Mouse (Mus musculus): ENCODE measurements around the gene Gm17334. TPM values are rescaled to one million over a fixed set of nuclear protein-coding genes. Genes with fewer than 3 reads are reported as not detected.

The Gm17334 gene
- polyA plus RNA-seq, 1 experiment: not detected

DNA sequence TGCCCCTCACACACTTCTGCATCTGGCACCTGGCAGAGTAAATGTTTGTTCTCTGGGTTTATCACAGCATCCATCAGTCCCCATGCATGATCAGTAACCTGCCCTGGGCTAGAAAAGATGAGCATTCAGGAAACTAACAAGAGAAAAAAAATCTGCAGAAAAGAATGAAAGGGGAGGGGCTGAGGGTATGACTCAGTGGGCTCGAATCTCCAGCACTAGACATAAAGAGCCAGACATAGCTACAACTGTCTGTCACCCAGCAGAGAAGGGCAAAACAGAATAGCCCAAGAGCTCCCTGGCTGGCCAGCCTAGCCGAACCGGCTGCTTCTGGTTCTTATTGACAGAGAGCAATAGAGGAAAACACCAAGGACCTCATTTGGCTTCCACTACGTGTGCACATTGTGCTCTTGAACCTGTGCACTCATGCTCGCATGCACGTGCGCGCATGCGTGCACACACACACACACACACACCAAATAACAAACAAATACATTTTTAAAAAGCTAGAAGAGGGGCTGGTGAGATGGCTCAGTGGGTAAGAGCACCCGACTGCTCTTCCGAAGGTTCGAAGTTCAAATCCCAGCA, 17.9 kb downstream of the Gm17334 start:
- DNase-seq (ENCODE audit: low read depth): no peak
- no peak for TF ChIP-seq POLR2A (IDR thresholded peaks at IDR 0.05; ENCODE audit: borderline replicate concordance, extremely low read depth, insufficient read depth, insufficient read length, poor library complexity, severe bottlenecking)
- no peak for TF ChIP-seq CTCF (IDR thresholded peaks at IDR 0.05; ENCODE audit: borderline replicate concordance, extremely low read depth, insufficient read depth, insufficient read length)

DNA sequence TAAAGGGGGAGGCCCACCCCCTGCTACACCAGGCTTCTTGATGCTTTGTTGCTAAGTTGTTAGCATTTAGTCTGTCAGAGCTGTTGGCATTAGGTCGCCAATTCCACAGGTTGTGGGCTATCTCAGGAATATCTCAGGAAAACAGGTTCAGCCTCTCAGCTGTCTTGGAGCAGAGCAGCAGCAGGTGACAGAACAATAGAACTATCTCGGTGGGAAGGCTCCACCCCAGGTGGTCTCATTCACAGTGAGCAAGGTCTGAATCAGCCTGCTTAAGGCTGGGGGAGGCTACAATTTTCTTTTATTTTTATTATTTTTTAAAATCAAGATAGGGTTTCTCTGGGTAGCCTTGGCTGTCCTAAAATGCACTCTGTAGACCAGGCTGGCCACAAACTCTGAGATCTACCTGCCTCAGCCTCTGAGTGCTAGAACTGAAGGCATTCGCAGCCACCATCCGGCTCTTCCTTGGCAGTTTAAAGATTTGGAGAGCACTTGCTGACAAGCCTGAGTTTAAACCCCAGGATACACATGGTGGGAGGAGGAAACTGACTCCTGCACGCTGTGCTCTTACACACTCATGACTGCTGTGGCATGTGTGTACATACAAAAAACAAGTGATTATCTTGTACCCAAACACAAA, 23.2 kb downstream of the Gm17334 start:
- TF ChIP-seq POLR2A (IDR thresholded peaks at IDR 0.05; ENCODE audit: borderline replicate concordance, extremely low read depth, insufficient read depth, insufficient read length, poor library complexity, severe bottlenecking) (no peak), CTCF (IDR thresholded peaks at IDR 0.05; ENCODE audit: borderline replicate concordance, extremely low read depth, insufficient read depth, insufficient read length) (no peak)
- DNase-seq (ENCODE audit: low read depth): no peak

DNA sequence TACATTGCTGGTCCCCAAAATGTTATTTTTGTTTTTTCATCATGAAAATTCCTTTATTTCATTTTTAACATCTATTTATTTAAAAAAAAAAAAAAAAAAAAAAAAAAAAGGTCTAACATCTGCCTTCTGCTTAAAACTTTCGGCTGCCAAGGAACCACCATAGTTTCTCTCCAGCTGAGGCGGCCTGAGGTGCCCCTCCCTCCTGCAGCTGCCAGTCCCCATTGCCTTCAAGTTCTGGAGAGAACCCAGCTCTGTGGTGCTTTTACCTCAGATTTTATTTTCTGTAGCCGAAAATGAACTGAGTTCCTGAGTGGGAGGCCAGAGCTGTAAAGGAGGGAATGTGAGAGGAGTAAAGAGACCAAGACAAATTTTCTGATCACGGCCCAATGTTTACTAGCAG, 23.7 kb downstream of the Gm17334 start:
- TF ChIP-seq POLR2A (IDR thresholded peaks at IDR 0.05; ENCODE audit: borderline replicate concordance, extremely low read depth, insufficient read depth, insufficient read length, poor library complexity, severe bottlenecking) (no peak), CTCF (IDR thresholded peaks at IDR 0.05; ENCODE audit: borderline replicate concordance, extremely low read depth, insufficient read depth, insufficient read length) (no peak)
- DNase-seq (ENCODE audit: low read depth): no peak

DNA sequence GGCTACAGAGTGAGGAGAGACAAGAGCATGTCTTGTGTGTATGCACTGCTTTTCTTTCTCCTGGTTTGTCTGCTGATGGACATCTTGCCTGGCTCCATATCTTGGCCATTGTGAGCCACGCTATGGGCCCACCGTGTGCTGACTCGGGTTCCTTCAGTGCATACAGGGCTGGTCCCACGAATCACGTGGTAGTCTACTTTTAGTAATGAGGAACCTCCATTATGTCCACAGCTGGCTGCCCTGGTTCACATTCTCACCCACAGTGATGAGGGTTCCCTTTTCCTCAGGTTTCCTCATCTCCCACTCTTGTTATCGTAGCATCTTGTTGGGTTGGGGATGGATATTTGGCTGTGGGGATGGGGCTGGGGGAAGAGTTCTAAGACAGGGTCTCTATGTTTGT, 24.4 kb downstream of the Gm17334 start:
- no peak for TF ChIP-seq POLR2A (IDR thresholded peaks at IDR 0.05; ENCODE audit: borderline replicate concordance, extremely low read depth, insufficient read depth, insufficient read length, poor library complexity, severe bottlenecking)
- TF ChIP-seq CTCF (IDR thresholded peaks at IDR 0.05; ENCODE audit: borderline replicate concordance, extremely low read depth, insufficient read depth, insufficient read length): no peak
- no peak for DNase-seq (ENCODE audit: low read depth)

DNA sequence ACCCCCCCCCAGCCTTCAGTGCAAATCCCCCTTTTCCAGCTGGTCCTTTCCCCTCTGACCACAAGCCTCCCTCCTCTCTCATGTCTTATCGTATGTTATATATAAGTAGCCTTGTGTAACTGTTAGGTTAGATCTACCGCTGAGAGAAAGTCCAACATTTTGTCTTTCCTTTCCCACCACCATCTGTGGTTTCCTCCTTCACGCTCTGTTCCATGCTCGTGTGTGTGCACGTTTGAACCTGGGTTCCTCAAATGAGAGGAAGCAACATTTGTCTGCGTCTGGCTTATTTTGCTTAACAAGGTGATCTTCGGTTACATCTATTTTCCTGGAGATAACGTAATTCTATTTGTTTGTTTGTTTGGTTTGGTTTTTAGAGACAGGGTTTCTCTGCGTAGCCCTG, 25.0 kb downstream of the Gm17334 start:
- no peak for TF ChIP-seq CTCF (IDR thresholded peaks at IDR 0.05; ENCODE audit: borderline replicate concordance, extremely low read depth, insufficient read depth, insufficient read length)

DNA sequence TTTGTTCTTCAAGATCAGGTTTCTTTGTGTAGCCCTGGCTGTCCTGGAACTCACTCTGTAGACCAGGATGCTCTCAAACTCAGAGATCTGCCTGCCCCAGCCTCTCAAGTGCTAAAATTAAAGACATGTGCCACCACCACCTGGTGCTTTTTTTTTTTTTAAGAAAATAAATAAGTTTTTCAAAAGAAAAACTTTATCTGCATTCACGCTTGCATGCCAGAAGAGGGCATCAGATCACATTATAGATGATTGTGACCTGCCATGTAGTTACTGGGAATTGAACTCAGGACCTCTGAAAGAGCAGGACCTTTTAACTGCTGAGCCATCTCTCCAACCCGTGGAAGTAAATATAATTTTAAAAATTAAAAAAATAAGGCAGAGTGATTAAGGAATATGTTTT, 27.7 kb downstream of the Gm17334 start:
- no peak for DNase-seq (ENCODE audit: low read depth)
- TF ChIP-seq CTCF (IDR thresholded peaks at IDR 0.05; ENCODE audit: borderline replicate concordance, extremely low read depth, insufficient read depth, insufficient read length): no peak
- TF ChIP-seq POLR2A (IDR thresholded peaks at IDR 0.05; ENCODE audit: borderline replicate concordance, extremely low read depth, insufficient read depth, insufficient read length, poor library complexity, severe bottlenecking): no peak

More for the DNA sequence above, 25.0 kb downstream of the Gm17334 start:
- no peak for DNase-seq (ENCODE audit: low read depth)

DNA sequence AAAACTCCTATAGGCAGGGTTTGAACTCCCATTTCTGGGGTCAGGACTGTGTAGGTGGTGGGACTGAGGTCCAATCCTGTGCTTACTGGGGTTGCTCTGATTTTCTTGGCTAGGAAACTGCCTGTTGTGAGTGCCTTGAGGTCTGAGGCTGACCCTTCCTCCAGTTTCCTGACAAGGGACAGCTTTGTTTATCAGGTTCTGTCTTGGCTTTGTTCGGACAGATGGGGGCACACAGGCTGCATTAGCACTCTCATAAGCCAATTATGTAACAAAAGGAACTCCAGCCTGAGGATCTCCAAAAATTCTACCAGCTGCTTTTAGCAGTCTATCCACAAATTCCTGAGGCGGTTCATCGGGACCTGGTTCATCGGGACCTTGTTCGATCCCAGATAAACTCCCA, 30.6 kb downstream of the Gm17334 start:
- DNase-seq (ENCODE audit: low read depth): no peak
- TF ChIP-seq POLR2A (IDR thresholded peaks at IDR 0.05; ENCODE audit: borderline replicate concordance, extremely low read depth, insufficient read depth, insufficient read length, poor library complexity, severe bottlenecking) (no peak), CTCF (IDR thresholded peaks at IDR 0.05; ENCODE audit: borderline replicate concordance, extremely low read depth, insufficient read depth, insufficient read length) (no peak; the same call in 1 of the 2 replicates)

DNA sequence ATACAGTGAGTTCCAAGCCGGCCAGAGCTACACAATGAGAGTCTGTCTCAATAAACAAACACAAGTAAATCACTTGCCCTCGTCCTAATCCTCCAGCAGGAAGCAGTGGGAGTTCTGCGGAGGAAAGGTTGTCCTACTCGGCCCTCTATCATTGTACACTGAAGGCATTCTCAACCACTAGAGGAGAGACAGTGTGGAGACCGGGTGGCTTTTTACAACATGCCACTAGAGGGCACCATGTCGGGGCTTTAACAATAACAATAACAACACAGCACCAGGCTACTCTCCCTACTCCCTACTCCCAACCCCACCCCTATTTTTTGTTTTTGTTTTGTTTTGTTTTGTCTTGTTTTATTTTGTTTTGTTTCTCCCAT, 35.4 kb downstream of the Gm17334 start:
- no peak for TF ChIP-seq POLR2A (IDR thresholded peaks at IDR 0.05; ENCODE audit: borderline replicate concordance, extremely low read depth, insufficient read depth, insufficient read length, poor library complexity, severe bottlenecking)
- TF ChIP-seq CTCF (IDR thresholded peaks at IDR 0.05; ENCODE audit: borderline replicate concordance, extremely low read depth, insufficient read depth, insufficient read length): peak; percentile 56; the same call in 1 of the 2 replicates
- peak; percentile 35 for DNase-seq (ENCODE audit: low read depth)

DNA sequence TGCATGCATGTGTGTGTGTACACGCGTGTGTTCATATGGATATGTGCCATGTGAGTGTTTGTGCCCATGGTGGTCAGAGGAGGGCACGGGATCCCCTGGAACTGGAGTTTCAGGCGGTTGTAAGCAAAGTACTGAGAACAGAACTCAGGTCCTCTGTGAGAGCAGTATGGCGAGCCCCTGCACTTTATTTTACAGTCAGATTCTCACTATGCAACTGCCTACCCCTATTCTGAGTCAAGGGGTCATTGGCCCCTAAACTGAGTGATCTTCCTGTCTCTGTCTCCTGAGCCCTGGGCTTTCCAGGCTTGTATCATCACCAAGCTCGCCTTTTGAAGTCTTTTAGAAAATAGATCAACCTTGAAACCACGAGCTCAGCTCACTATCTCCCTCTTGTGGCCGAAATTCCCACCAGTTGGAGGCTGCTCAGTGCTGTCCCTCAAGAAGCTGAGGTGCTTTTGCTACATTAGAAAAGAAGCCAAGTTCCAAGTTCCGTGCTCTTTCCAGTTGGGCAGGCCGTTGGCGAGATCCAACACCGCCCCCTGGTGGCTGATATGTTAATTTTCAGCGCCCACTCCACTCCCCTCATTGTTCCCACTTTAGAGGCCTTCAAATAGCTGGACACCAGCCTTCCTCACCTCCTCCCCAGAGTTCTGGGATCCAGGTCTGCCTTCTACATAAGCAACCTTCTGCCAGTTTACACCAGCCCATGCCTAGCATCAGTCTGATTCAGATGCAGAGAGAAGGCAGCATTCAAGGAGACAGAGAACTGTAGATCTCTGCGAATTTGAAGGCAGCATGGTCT, 36.0 kb downstream of the Gm17334 start:
- no peak for TF ChIP-seq POLR2A (IDR thresholded peaks at IDR 0.05; ENCODE audit: borderline replicate concordance, extremely low read depth, insufficient read depth, insufficient read length, poor library complexity, severe bottlenecking)
- peak; percentile 67 for TF ChIP-seq CTCF (IDR thresholded peaks at IDR 0.05; ENCODE audit: borderline replicate concordance, extremely low read depth, insufficient read depth, insufficient read length)

DNA sequence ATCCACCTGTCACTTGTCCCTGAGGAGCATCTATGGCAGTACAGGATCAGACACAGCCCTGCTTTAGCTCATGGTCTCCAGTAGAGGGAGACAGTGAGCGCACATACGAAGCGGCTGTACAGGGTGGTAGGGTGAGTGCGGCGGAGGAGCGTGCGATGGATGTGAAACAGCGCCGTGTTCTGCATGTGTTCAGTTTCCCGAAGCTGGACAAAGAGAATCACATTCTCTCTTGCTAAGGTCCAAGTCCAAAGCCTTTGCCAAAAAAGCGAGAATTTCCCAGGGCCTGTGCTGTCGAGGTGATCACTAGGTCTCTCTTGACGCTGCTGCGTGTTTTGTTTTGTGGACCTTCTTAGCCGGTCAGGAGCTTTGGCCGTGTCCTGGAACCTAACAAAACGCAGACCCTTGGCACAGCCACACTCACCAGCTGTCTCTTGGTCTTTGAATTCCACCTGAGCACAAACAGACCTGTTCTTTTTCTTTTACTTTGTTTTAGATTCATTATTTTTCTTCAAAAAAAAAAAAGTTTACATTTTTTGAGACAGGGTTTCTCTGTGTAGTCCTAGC, 37.2 kb downstream of the Gm17334 start:
- DNase-seq (ENCODE audit: low read depth): peak; percentile 92
- TF ChIP-seq POLR2A (IDR thresholded peaks at IDR 0.05; ENCODE audit: borderline replicate concordance, extremely low read depth, insufficient read depth, insufficient read length, poor library complexity, severe bottlenecking) (no peak), CTCF (IDR thresholded peaks at IDR 0.05; ENCODE audit: borderline replicate concordance, extremely low read depth, insufficient read depth, insufficient read length) (peak; percentile 92)

More for the DNA sequence above, 36.0 kb downstream of the Gm17334 start:
- DNase-seq (ENCODE audit: low read depth): peak; percentile 84

DNA sequence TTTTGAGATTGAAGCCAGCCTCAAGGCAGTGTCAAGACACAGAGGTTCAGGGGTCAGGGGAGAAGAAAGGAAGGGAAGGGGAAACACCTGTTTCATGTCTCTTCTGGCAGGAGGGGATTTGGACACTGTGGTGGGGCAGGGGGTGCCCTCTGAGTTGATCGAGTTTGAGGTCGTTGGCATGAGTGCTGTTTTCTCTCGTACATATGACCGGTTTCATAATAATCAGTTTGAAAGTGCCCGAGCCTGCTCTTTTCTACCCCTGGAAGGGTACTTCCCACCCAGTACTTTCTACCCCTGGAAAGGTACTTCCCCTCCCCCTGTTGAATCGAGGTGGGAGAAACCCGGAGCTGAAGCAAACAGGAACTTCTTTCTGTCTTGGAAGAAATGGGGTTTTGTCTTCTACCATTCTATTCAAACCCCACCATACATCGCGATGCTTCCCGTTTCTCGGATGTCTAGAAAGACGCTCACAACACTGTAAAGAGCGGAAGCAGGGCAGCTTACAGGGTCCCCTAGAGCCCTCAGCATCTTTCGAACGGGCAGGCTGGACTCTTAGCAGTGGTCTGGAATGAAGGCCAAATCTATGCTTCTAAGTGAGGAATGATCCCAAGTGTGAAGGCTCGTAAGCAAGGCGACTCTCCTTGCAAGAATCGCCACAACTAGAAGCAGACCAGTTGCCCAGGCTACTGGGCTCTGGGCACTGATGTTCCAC, 37.9 kb downstream of the Gm17334 start:
- DNase-seq (ENCODE audit: low read depth): no peak
- TF ChIP-seq CTCF (IDR thresholded peaks at IDR 0.05; ENCODE audit: borderline replicate concordance, extremely low read depth, insufficient read depth, insufficient read length) (no peak), POLR2A (IDR thresholded peaks at IDR 0.05; ENCODE audit: borderline replicate concordance, extremely low read depth, insufficient read depth, insufficient read length, poor library complexity, severe bottlenecking) (no peak)
